Mouse (Mus musculus) spleen, embryonic (tissue): ENCODE data around the gene Adamtsl4.

Experiments used
- CTCF ChIA-PET: fragments of 350-600 bp; sonication (Branson Sonifier 250); formaldehyde crosslinking; loops from one replicate; lab custom pipeline; 2022; lab: Charles Lee

The Adamtsl4 gene

DNA sequence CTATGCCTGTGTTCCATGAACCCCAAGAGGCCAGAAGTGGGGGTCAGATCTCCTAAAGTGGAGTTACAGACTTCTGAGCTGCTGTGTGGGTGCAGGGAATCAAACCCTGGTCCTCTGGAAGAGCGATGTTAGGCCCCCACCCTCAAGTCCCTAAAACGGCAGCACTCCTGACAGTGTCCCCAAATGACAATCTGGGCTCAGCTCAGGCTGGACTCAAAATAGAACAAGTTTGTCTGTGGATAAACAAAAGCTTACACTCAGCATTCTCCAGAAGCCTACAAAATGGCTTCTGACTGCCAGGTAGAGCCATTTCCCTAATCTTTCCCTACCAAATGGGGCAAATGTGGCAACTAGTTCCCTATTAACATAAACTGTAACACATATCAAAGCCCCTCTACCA, 13.4 kb upstream of the Adamtsl4 start:
- CTCF ChIA-PET = no interaction called here

DNA sequence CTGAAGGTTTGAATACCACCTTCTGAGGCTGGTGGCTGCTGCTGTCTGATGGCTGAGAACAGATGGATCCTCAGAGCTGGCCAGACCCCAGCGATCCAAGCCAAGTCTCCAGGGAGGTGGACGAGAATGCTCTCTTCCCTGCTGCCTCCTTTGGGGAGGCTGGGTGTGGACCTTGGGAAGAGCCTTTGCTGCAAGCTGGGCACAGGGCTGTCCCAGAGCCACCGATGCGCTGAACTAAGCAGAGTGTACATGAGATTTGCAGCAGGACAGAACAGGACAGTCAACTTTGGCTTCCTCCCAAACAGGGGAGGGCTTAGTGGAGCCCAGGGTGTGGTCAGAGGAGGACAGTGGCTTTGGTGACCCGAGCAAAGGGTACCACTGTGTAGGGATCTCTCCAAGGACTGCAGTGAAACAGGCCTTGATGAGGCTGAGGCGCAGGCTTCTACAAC, 12.5 kb upstream of the Adamtsl4 start:
- CTCF ChIA-PET = no interaction called here

DNA sequence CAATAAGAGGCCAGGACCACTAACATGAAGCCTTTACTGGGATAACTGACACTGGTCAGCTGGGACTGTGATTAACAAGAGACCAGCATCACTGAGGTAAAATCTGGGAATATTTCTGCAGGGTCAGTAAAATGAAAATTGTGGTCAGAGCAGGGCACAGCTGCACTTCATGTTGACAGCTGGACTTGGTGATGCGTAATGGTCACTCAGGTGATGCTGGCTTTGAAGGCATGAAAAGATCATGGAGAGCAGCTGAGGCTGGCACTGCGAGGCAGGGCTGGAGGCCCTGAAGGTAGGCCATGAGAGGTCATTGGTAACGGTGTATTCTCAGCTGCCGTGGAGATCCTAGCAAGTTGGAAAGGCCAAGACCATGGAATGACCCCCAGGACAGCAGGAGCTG, 10.6 kb upstream of the Adamtsl4 start:
- CTCF ChIA-PET = no interaction called here

DNA sequence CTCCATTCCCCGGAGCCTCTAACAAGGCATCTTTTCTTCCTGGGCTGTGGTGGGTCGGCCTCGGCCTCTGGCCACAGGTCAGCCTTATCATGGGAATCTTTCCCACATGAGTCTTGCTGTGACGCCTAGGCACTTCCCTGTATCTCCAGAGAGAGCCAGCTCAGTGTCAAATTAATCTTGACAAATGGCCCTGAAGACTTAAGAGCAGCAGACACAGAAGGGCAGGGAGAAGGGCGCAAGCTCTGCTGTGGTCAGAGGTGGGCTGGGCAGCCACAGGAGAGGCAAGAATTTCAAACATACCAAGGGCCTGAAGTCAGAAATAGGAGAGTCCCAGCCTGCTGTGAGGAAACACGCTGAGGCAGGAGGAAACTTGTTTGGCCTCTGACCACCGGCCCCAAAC, 8.6 kb upstream of the Adamtsl4 start:
- CTCF ChIA-PET = no interaction called here

DNA sequence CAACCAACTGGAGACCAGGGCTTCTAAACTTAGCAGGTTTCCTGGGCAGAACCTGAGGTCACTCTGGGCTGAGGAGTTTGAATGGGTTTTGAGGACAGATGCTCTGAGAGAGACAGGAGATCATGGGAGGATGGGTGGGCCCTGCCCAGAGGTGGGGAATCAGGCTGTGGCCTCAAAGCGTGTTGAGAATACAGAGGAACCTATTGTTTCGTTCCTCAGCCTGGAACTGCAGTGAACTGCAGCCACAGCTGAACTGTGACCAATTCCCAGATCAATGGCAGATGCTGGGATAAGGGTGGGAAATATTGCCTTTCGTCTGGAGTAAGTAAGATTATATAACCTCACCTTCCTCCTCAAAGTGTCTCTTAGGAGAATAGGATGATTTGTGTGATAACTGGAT, 8.1 kb upstream of the Adamtsl4 start:
- CTCF ChIA-PET = no interaction called here

DNA sequence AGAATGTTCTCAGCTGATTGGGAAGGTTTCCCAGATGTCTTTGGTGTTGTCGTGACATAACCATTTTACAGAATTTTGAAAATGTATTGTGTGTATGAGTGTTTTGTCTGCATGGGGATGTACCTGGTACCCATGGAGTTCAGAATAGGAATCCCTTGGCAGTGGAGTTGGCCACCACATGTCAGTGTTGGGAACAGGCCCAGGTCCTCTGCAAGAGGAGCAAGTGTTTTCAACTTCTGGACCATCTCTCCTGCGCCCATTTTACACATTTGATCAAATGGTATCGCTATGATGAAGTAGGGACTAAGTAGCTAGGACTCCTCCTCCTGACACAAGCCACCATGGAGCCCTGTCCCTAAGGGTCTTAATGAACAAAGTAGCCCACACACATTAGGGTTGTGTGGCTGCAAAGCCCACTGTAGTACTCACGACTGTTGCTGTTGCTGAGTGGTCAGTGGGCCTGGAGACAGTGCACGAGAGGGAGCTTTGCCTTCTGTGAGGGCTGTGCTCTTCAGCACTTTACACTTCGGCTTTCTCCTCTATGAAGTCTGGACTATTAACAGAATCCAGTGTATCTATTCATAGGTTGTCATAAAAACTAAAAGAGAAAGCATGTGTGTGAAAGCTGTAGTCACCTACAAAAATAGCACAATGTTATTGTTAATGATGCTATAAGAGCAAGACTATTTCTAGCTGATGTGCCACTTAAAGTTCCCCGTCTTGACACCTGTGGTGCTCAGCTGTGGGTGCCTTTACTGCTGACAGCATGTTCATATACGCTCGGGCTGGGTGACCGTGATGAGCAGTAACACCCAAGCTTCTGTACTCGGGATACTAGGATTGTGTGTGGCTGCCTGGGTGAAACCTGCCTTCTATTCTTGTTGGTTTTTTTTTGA, 7.3 kb upstream of the Adamtsl4 start:
- CTCF ChIA-PET = interaction anchor here (0.6 kb wide), 1 partner anchor 155 kb away, joined by 4 read pairs; no protein-coding TSS in a partner anchor

DNA sequence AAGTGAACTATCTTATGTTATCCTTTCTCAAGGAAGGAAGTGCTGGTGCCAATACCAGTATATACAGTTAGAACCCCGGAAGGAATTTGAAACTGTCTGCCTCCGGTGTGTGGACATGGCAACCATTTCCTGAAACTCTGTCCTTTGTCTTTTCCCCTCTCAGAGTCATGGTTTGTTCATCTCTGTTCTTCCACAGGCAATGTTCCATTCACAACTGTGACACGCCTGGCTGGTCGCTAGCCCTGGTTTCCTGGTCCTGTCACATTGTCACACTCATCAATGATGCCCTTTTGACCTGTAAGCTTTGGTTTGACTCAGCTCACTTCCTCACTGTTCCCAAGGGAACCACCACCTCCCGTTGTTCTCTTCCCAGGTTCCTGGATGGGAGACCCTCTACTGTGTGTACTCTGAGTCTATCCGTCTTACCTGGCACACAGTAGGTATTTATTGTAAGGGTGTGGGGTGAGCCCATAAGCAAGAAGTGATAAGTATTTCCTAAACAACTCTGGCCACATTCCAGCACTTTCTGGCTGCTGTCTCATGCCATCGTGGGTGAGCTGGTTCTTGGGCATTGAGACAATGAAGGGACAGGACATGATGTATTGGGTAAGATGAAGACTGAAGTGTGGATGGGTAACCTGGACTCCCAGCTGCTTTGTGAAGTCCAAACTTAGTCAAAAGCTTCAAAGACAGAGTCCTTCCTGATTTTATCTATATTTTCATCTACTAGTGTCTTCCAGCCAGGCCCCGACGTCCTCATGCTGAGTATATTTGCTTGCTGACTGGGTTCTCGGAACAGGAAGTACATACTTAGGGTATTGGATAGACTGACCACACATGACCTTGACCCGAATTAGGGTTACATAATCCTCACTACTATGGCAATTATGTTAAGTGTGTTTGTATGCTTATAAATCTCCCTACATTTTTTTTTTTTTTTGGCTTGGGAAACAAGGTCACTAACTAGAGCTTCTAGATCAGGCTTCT, 6.4 kb upstream of the Adamtsl4 start:
- CTCF ChIA-PET = interaction anchor here (0.6 kb wide), 1 partner anchor 156 kb away, joined by 4 read pairs; no protein-coding TSS in a partner anchor

DNA sequence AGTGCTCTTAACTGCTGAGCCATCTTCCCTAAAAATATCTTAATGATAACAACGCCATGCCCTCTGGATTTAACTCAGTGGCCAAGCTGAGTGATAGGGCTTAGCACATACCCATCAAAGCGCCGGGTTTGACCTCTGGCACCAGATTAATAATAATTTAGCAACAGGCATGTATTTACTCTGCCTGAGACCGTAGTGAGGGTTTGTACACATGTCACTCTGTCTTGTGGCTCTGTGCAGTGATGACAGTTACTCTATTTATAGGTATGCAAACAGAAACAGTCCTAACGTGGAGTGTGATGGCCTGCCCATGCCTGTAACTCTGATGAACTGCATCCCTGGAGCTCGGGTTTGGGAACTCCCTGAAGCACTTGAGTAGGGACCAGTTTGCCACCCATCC, 5.0 kb upstream of the Adamtsl4 start:
- CTCF ChIA-PET = no interaction called here

DNA sequence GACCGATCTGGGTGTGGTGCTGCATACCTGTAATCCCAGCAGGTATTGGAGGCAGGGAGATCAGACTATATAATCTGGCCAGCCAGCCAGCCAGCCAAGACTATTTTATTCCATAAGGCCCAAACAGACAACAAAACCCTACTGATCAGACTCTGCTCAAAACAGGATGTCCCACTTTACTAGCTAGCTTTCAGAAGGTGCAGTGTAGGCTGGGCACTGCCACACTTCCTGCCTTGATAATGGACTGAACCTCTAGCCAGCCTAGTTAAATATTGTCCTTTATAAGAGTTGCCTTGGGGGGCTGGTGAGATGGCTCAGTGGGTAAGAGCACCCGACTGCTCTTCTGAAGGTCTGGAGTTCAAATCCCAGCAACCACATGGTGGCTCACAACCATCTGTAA, 2.8 kb upstream of the Adamtsl4 start:
- CTCF ChIA-PET = interaction anchor here (0.7 kb wide), 1 partner anchor 41 kb away, joined by 11 read pairs; no protein-coding TSS in a partner anchor

DNA sequence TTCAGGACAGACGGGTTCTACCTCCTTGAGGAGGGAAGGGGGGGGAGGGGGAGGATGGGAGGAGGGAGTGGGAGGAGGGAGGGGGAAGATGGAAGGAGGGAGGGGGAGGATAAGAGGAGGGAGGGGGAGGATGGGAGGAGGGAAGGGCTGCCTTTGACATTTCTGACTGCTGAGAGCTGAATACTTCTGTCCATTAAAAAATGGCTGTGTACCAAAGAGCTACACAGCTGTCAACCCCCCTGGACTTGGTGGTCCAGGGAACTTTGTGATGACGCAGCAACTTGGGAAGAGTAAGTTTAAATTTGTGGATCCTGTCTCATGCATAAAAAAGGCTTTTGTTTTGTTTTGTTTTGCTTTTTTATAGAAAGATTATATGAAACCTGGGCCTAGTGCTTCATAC, 2.2 kb upstream of the Adamtsl4 start:
- CTCF ChIA-PET = no interaction called here

DNA sequence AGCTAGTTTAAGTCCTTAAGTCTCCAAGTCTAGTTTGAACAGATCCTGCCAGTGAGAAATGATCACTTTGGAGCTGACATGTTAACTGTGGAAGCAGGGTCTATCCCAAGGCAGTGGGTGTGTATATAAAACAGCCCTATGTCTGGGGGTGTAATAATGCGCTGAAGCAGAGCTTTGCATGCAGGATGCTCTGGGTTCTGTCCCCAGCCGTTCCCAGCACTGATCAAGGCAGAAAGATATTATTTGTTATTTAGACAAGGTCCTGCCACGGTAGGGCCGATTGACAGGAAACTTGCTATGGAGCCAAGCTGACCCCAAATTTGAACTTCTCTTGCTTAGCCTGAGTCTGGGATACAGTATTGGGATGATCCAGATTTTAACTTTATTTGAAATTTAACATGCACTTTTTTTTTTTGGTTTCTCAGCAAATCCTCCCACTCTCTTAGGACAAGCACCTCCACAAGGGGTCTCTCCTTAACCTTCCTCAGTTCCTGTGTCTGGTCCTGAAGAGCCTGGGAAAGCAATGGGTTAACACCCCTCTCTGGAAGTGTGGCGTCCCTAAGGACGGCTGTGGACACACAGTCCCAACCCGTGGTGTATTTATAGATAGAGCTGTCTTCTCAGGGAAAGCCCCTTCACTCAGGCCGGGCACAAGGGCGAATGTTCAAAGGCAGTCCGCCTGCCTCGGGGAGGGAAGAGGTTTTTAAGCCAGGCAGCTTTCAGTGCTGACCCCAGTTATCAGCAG, 1.6 kb upstream of the Adamtsl4 start:
- CTCF ChIA-PET = no interaction called here

DNA sequence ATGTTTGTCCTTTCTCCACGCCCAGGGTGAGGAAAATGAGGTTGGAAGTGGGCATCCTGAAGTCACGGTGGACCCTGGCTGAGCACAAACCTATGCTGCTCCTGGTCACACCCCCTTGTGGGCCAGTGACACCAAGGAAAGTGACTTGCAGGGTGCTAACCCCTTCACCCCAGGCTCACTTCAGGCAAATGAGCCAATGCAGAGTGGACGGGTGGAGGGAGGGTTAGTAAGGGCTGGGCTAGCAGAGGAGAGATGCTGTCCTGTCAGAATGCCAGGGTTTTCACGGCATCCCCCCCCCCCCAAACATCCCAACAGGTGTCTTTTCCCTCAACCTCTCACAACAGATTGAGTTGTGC, 571 bp downstream of the Adamtsl4 start:
- CTCF ChIA-PET = no interaction called here

DNA sequence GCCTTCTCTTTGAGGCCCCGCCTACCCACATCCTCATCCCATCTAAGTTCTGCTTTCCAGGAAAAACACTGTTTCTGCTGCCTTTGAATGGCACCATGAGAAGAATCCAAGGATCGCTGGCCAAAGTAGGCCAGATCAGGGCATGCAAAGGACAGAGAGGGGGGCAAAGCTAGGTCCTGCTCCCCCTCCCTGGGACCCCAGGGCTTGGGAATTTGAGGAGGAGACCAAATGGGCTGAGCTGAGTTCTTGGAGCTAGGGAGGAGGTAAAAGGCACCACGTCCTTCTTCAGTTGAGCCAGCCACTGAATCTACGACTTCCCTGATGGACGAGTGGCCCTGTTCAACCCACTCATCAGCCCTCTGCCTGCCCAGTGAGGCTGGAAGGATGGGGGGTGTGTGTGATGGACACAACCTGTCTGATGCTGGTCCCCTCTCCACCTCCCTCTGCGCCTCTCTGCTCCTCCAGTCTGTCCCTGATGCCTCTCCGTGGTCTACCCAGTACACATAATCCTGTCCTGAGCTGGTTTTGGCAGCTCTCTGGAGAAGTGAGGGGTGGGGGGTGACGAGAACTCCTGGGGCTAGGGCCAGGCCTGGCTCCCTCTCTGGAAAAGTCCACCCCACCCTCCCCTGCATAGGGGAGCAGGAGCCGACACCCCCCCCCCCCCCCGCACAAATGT, 1.1 kb downstream of the Adamtsl4 start:
- CTCF ChIA-PET = no interaction called here

DNA sequence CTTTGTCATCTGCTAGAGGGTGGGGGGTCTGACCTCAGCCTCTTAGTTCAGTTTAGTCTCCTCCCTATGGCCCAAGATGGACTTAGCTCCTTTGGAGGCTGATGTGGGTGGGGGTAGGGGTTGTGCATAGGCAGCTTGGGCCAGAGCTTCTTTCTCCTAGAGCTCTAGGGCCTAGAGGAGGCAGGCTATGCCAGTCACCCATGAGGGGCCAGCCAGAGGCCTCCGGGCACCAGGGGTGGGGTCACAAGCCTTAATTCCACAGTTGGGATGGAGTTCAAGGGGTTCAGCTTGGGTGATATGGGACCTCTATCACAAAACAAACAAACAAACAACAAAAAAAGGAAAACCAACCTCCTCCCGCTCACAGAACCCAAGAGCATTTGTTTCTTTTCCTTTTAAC, 2.0 kb downstream of the Adamtsl4 start:
- CTCF ChIA-PET = interaction anchor here (0.6 kb wide), 2 partner anchors 16 to 169 kb away, joined by 5 to 6 read pairs; no protein-coding TSS in a partner anchor

DNA sequence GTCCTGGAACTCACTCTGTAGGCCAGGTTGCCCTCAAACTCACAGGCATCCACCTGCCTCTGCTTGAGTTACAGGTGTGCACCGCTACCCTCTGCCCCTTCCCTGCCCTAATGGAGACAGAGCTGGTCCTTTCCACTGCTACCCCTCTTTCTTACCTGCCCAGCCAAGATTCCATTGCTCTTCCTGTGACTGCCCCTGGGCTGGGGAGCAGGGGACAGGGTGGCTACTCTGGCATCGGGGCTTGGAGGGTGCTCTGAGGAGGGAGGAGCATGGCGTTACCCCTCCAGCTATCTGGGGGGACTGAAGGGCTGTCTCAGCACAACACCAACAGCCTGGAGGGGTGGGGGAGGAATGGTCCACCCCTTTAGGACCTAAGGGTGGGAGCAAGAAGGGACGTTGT, 2.4 kb downstream of the Adamtsl4 start:
- CTCF ChIA-PET = interaction anchor here (0.6 kb wide), 2 partner anchors 16 to 170 kb away, joined by 5 to 6 read pairs; no protein-coding TSS in a partner anchor

DNA sequence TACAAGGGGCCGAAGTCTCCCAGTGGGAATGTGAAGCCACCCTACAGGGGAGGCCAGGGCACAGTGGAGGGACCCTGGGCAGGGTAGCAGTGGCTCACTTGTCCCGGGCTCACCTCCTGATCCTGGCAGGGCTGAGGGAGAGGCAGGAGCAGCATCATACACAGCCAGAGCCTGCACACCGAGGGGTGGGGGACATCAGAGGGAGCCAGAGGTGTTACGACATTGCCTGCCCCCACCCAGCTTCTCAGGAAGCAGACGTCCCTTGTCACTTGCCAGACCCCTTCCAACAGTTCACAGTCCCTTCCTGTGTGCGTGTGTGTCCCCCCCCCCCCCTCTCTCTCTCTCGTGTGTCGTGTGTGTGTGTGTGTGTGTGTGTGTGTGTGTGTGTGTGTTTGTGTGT, 2.9 kb downstream of the Adamtsl4 start:
- CTCF ChIA-PET = interaction anchor here (0.6 kb wide), 1 partner anchor 16 kb away, joined by 6 read pairs; no protein-coding TSS in a partner anchor

DNA sequence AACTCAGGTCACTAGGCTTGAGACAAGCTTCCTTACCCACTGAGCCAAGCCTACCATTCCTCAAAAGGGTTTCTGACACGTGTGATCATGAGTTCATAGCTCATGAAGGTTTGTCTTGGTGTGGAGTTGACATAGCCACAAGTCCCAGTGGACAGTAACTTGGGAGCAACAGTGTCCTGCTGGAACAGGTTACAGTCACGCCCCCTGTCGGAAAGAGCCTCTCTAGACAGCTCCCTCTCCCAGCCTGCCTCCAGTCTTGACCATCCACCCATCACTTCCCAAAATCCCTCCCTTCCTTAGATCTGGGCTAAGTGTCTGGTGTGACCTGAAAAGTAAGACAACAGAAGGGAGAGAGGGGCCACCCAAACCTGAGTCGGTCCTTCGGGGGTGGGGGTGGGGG, 4.8 kb downstream of the Adamtsl4 start:
- CTCF ChIA-PET = no interaction called here

DNA sequence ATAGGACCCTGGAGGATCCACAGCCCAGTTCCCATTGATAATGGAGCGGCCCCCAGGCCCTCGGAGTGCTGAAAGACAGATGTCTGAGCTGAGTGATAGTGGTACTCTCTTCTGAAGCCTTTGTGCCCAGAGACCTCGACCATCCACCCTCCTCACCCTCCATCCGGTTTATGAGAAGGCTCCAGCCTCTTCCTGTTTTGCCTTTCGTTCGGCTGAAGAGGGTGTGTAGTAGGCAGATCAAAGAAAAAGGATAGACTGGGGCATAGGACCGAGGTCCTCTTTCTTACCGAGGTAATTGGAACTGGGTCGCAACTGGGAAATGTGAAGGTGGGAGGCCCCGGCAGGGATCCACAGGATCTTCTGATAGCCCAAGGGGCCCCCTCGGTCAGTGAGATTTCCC, 6.4 kb downstream of the Adamtsl4 start:
- CTCF ChIA-PET = no interaction called here

DNA sequence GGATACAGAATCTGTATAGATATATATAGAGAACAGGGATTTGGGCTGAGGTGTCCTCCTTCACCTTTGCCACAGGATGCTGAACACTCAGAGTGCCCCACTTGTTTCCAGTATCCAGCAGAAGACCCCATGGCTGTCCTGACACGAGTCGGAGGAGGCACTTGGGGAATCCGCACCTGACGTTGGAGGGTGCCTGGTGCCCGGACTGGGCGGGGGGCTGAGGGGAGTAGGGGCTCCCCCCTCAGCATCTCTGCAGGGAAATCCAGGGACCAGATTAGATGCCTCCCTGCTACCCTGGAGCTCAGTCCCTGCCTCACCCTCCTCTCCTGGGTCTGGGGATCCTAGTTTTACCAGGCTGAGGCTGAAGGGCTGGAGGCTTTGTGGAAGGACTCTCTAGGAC, 7.0 kb downstream of the Adamtsl4 start:
- CTCF ChIA-PET = no interaction called here

DNA sequence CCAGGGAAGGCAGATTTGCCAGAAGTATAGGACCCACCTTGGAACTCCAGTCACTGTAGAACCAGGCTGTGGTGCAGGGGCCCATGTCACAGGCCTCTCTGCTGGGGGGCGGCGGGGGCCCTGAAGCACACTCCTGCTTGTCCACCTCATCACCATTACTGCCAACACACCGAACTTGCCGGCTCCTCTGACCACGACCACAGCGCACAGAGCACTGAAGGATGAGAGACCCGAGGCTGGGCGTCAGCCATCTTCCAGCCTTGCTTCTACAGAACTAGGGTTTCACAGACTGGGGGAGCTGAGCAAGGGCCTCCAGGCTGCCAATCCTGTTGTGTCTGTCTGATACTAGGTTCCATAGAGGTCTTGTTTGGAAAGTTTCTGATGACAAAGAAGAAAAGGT, 8.2 kb downstream of the Adamtsl4 start:
- CTCF ChIA-PET = interaction anchor here (0.7 kb wide), 1 partner anchor 14 kb away, joined by 3 read pairs; no protein-coding TSS in a partner anchor
